Mouse (Mus musculus): ENCODE results near the gene Acoxl.

Acoxl gene

DNA sequence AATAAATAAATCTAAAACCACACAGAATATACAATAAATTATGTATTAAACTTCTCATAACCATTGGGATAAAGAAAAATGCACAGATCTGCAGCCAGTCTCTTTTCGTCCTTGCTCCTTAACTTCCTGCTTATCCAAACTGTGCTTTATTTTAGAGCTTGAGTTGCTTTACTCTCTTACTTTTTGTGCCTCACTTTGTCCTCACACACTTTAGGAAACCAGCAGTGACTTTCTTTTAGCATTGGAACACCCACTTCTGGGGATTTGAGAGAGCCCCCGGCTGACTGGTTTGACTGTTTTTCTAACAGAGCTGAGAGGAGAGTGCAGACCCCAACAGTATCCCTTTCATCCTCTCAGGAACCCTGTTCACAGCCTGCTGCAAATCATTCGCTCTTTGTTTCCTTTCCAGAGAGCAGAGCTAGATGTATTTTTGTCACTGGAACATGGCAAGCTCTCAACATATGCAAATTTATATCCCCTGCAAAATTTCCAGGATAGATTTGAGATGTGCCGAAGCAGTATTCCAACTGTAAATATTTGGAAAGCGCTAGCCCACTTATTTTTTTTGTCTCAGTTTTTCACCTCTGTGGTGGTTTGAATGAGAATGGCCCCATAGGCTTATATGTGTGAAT, 199.7 kb downstream of the Acoxl start:
- DNase-seq: no peak

DNA sequence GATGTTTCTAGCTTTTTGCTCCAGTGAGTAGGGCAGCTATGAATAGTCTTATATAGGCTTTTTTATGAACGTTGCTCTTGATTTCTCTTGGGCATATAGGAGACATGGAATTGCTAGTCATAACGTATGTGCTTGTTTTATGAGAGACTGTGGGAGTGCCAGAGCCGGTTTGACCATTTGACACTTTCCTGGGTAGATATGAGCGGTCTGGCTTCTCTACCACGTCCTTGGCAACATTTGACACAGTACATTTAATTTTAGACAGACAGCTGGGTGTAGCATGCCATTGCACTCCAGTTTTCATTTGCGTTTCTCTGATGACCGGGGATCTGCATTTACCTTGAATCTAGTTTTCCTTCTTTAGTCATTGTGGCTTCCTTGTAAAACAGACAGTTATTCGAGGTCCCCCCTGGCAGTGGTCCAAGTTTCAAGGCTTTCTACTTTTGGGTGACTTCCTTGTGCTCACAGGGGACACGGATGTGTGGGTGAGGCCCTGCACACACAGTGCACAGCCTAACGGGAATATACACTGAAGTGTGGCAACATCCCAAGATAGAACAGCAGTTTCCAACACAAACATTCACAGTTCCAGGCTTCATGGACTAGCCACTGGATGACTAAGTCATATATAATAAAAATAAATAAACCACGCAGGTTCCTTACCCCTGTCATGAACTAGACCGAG, 202.5 kb downstream of the Acoxl start:
- peak; percentile 74 for DNase-seq

DNA sequence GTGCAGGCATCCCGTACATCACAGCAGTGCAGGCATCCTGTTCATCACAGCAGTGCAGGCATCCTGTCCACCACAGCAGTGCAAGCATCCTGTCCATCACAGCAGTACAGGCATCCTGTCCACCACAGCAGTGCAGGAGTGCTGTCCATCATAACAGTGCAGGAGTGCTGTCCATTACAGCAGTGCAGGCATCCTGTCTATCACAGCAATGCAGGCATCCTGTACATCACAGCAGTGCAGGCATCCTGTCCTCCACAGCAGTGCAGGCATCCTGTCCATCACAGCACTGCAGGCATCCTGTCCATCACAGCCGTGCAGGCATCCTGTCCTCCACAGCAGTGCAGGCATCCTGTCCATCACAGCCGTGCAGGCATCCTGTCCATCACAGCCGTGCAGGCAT, 207.8 kb downstream of the Acoxl start:
- no peak for DNase-seq

DNA sequence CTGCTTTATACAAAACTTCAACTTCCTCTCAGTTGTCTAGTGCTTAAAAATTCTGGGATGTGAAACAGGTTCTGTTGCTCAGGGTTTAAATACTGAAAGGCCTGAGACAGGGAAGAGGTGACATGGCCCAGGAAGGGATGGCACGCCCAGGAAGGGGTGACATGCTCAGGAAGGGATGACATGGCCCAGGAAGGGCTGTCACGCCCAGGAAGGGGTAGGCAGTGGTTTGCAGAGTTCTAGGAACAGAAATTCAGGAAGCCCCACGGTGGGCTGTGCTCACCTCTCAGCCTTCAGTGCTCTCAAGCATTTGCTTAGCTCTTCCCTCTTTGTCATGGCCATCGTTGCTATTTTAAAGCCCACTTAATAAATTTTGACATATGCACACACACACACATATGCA, 216.2 kb downstream of the Acoxl start:
- DNase-seq: no peak

DNA sequence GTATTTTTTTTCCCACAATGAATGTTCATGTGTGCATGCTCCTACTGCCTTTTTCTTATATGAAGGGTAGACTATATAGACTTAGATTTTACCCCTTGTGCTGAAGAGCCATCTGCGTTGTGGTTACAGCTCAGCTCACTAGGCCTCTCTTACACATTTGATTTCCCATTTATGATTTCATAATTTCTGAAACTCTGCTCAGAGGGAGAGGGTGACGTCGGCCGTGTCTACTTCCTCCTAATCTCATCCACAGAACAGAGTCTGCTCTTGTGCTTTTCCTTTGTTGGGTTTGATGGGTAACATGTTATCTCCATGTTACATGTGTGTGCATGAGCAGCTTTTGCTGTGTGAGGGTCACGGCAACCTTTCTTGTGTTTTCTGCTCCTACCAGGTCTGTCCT, 219.2 kb downstream of the Acoxl start:
- DNase-seq: no peak

DNA sequence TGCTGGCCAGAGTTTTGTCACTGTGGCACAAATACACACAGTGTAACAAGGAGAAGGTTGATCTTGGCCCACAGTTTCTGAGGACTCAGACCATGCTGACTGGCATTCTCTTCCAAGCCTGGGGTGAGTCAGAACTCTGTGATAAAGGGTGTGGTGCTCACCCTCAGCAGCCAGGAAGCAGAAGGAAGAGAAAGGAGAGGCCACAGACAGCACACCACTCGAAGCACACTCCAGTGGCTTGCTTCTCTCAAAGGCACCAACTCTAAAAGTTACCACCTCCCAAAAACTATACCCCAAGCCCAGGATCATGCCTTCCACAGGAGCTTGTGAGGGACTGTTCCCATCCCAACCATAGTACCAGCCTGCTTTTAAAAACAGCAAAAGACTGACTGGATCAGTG, 220.0 kb downstream of the Acoxl start:
- DNase-seq: no peak

DNA sequence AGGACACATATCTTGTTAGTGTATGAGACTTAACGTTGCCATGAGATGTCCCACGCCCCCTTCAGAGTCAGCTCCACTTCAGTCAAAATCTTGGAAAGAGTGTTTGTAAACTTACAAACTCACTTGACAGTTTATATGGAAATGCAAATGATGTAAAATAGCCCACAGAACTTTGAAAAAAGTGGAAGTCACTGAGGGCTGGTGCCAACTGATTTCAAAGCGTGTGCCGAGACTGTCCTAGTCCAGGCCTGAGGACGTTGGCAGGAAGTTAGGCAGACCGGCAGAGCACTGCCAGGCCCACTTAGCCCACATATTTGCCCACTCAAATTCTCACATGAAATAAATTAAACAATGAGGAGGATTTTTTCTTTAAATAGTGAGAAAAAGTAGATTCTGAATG, 221.5 kb downstream of the Acoxl start:
- no peak for DNase-seq

DNA sequence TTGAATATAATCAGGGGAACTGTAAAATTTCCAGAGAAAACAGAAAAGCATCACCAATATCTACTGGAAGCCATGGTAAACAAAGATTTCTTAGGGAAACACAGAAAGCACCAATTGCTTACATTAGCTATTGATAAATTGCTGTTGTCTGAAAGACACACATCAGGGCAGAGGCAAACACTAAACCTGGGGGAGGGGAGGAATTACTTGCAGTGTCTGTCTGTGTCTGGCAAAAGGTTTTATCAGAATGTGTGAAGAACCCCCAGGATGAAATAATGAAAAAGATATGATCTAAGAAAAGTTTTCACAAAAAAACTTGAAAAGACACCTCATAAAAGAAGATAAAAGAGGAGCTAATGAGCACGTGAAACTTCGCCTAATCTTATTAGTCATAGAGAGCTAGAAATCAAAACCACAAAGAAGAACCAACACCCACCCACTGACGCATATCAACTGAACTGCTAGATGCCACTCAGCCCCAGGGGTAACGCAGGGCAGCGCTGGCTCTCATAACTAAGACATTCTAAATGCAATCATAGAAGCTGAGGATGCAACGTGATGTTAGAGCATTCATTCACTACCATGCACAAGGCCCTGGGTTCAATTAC, 222.1 kb downstream of the Acoxl start:
- no peak for DNase-seq

DNA sequence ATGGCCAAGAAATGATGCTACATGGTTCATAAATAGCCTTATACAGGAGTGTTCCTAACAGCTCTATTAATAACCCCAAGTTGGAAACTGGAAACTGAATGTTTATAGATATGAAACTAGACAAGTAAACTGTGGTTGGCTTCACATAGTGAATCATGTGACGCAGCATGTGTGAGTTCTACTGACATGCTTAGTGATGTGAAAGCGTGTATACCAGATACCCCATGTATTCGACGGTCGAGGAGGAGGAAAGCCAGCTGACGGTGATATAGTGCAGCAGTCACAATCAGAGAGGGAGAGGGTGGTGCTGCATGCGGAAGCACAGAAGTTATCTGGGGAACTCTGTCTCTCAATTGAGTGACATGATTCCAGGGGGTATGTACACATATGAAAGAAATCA, 222.8 kb downstream of the Acoxl start:
- DNase-seq: no peak

DNA sequence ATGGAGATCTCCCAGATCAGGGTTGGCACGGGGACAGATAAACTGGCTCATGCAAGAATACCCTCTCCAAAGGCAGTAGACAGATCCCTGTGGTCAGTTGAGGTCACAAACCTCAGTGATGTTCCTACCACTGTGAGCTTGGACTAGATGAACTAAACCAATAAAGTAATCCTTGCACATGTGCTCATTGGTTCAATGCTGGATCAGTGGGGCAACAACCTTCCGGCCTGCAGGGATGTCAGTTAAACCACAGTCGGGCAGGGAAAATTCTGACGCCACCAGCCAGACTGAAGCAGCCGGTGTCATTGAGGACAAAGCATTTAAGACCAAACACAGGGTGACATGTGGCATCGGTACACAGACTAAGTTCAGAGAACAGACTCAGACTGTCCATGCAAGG, 224.1 kb downstream of the Acoxl start:
- no peak for DNase-seq

DNA sequence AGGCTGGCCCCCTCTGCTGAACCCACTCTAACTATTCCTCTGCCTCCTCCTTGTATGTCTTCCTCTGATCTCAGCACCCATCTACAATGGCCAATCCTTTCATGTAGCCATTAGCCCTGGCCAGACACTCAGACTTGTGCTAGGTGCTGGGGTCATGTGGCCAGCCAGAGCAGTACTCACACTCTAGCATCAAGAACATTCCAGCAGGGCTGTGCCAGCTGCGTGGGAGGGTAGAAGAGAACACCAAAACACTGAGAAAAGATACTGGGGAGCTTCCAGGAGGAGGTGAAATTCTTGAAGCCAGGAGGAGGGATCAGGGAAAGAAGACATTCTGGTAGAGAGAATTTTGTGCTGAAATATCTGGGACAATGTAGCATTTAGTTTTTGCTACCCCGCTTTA, 226.3 kb downstream of the Acoxl start:
- DNase-seq: no peak

DNA sequence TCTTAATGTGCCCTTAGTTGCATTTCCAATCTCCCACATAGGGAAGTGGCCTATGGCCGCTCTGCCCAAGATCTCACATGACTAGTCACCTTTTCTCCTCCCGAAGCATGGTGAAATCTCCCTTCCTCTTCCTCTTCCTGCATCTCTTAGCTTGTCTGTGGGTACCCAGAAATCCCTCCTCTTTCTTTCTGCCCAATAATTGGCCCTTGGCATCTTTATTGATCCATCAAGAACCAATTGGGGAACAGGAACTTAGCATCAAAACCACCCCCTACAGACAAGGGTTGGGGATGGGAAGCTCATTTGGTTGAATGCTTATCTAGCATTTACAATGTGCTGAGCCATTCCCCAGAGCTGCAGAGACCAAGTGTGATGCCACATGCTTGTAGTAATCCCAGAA, 226.9 kb downstream of the Acoxl start:
- no peak for DNase-seq

DNA sequence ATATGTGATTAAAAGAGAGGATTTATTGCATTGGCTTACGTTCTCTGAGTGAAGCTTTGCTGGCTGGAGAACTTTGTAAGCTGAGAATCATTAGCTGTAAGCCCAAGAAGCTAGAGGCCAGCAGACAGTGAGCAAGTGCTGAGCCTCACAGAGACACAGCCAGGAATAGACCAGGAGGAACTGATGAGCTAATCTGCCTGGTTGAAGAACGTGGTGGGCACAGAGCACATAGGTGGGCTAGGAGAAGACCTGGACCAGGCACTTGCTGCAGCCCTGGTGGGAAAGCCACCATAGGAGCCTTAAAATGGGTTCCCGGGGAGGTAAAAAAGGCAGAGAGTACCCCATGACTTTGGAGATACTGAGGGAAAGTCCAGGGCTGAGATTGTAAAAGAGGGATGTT, 228.5 kb downstream of the Acoxl start:
- no peak for DNase-seq

DNA sequence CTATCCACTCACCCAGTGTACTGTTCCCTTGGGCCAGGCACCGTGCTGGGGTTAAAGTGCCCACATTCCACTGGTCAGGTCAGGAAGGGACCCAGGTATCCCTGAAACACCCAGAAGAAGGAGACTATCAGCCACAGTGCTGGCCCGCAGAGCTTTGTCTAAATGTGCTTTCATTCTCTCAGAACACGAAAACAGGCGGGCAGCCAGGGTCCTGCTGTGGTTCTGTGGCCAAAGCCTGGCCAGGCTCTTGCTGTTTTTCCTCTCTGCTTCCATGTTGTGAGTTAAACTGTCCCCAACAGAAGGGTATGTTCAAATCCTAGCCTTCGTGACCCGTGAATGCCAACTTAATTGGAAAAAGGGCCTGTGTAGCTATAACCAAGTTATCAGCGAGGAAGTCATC, 228.9 kb downstream of the Acoxl start:
- no peak for DNase-seq

DNA sequence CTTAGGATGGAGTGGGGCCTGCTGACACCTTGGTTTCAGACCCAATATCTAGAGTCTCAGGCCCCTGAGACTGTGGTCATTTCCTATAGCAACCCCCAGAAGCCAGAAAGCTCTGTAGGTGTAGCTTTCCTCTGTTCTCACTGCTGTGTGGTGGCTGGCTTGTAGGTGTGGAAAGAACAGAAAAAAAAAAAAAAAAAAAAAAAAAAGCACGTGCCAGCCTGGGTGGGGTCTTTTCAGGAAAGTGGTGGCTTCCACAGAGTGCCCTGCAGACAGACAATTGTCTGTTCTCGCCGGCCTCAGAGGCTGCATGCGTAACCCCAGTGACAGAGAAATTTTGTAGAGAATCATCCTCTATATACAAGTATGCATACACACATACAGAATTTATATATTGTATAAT, 229.5 kb downstream of the Acoxl start:
- DNase-seq: no peak

DNA sequence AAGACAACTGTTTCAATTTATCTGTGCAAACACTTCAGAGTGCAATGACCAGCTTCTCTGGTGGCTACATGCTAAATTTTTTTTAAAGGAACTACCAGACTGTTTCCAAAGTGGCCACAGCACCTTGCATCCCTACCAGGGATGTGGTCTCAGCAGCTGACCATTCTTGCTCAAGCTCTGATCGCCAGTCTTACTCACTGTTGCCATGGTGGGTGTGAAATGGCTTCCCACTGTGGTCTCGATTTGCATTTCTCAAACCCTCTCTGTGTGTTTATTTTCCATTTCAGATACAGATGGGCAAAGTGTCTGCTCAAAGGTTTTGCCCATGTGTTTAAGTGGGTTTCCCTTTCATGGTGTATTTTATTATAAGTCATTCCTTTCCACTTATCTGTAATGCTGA, 230.3 kb downstream of the Acoxl start:
- no peak for DNase-seq

DNA sequence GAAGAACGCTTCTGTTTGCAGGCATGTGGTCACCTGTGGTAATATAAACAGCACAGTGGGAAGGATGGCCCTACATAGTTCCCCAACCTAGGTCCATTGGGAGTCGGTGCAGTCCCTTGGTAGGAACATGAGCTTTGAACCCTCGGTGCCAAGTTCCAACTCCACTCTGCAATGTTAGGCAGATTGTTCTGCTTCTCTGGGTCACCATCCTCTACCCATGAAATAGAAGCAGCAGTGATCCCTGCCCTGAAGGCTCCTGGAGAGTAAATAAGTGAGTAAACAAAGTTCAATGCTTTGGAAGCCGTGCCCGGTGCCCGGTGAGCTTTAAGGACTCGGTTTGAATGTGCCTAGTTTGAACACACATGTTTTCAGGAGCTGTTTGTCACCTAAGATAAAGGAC, 233.1 kb downstream of the Acoxl start:
- no peak for DNase-seq

DNA sequence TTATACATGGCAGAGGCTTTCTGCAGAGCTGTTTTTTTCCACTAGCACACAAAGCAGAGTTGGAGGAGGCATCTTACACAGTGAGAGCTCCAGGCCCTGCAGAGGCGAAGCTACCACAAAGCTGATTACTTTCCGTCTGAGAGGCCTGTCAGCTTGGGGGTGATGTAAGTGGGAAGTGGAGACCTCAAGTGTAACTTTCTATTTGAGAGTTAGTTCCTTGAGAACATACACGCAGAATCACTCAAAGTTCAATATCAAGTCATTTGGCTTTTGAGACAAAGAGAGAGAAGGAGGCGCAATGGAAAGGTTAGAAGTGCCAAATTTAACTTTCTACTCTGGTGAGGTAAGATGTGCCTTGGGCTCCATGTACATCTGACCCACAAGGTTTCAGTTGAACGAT, 234.3 kb downstream of the Acoxl start:
- no peak for DNase-seq

DNA sequence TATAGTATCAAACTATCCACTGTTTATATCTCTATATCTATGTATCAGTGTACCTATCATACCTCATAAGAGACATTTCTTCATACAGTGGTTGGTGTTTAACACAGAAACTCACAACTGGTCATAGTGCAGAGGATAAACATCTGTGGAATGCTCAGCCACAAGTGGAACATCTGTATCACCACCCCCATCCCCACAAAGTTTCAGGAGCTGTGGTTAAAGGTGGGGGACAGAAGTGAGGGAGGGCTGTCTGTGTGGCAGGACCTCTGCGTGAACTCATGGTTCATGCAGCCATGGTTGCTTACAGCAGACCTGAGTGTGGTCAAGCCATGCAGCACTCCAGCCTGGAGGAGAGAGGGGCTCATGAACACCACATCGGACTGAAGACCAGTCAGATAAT, 234.9 kb downstream of the Acoxl start:
- DNase-seq: no peak

DNA sequence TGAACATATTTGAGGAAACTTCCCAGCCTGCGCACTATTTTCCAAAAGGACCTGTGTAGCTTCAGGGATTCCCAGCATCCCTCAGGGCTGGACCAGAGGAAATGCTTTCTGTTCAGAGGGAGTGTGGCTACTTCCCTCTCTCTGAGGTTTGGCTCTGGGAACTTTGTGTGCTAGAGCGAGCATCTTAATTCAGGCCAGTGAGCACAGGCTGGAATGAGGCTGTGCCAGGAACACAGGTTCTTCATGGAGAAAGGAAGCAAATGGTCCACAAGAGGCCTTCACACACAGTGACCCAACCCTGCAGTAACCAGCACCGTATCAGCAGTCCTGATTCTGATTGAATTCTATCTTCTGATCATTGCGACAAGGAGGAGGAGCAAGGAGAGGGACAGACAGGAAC, 238.3 kb downstream of the Acoxl start:
- no peak for DNase-seq

DNA sequence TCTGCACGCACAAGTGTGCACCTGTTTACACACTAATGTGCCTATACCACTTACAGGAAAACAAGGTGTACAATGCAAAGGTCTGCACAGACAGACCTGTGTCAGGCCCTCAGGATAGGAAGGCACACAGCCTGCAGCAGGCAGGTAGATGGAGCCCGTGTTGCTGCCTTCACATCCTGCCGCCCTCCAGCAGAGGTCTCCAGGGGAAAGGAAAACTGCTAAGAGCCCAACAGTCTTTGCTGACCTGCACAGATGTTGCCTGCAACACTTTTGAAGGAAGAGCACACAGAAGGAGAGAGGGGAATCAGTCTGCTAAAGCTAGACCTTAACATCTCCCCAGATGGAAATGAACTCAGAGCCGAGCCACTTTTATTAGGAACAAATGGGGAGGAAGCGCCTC, 240.2 kb downstream of the Acoxl start:
- peak; percentile 72 for DNase-seq

DNA sequence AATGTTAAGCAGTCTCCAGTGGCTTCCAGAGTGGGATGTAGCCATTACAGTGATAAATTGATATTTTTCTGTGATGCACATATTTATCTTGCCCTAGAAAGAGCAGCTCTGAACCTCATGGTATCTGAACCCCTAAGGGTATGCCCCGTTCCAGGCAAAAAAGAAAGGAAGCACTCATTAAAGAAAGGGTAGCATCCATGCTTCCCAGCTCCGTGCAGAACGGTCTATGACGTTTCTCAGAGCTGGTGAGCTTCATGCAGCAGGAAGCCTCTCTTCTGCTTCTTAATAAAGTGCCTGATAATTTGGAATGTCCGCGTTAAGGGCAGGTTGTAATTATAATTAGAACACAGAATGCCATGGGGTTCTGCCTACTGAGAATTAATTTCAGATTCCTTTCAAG, 240.6 kb downstream of the Acoxl start:
- no peak for DNase-seq

DNA sequence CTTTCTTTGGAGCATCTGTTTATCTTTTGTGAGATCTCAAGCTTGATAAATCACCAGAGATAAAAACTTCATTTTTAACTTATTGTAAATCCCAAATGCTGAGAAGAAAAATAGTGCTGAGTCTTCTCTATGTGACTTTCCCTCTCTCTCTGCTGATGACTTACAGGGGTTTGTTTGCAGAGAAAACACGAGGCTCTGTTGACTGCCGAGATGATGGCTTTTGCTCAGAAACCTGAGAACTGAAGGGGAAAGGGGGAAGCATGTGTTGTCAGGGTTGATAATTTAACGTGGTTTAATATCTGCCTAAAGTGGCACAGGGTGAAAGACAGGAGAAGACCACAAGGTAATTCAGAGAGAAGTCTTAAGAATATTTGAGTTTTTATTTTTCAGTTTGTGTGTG, 245.2 kb downstream of the Acoxl start:
- DNase-seq: no peak

DNA sequence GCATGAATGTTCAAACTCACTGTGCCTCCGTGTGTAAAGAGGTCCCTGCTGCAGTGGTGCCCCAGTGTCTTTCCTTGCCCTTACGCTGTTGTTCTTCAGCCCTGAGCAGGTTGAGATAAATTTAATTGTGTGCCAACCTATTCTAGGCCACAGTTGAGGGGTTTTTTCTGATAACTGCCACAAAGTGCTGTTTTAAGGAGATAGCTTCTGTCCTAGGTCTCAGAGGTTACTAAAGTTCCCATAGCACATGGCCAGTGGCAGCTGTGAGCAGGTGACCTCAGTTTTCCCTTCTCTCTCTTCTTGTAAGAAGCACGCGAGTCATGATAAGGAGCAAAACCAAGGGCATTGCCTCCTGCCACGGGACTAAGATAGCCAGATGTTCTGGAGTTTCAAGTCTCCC, 245.9 kb downstream of the Acoxl start:
- no peak for DNase-seq

DNA sequence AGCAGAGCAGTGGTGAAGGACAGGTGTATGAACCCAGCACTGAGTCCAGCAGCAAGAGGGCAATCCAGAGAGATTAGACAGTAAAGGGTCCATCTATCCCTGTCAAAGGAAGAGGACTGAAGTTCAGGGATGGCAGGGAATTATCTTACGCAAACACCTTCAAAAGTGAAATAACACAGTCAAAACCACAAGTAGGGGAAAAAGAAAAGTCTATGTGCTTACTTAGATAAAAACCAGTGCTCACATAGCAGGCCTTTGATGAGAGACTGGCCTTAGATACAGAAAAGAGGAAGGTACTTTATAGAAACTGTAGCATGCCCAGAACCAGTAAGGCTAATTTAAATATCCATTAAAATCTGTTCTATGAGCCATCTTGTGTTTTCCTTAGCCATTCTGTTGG, 246.8 kb downstream of the Acoxl start:
- DNase-seq: no peak

Data from thymus, postnatal 14 days (tissue).